Mouse (Mus musculus) stomach, embryonic 15.5 days (tissue): ENCODE results near the gene Kcmf1. TPM values are rescaled to one million over a fixed set of nuclear protein-coding genes. Genes with fewer than 3 reads are reported as not detected.

Experiments
- ATAC-seq: fragments of 200-750 bp; cut with Nextera tagmentation; 2 replicates; pipeline ENCODE4 v1.8.0; 2017; ENCODE audit warnings: low read depth, moderate number of reproducible peaks, moderate TSS enrichment; ENCODE audit not compliant: insufficient read depth, low FRiP score
- H3K27ac ChIP-seq: fragments of 300-500 bp; sonication (generic); 2 replicates; pipeline ENCODE4 v1.5.1; 2015; ENCODE audit warnings: mild to moderate bottlenecking, inconsistent platforms
- H3K27me3 ChIP-seq: fragments of 300-500 bp; sonication (generic); replicated peaks from 2 replicates; pipeline ENCODE4 v1.6.1; 2015; ENCODE audit warnings: inconsistent platforms
- H3K36me3 ChIP-seq: fragments of 300-500 bp; sonication (generic); 2 replicates; pipeline ENCODE4 v1.6.1; 2015; ENCODE audit warnings: inconsistent platforms
- H3K4me1 ChIP-seq: fragments of 300-500 bp; sonication (generic); 2 replicates; pipeline ENCODE4 v1.6.1; 2015; ENCODE audit warnings: inconsistent platforms
- H3K4me2 ChIP-seq: fragments of 300-500 bp; sonication (generic); 2 replicates; pipeline ENCODE4 v1.6.1; 2015; ENCODE audit warnings: mild to moderate bottlenecking, inconsistent platforms
- H3K4me3 ChIP-seq: fragments of 300-500 bp; sonication (generic); replicated peaks from 2 replicates; pipeline ENCODE4 v1.5.1; 2015; ENCODE audit warnings: inconsistent platforms
- H3K9ac ChIP-seq: fragments of 300-500 bp; sonication (generic); 2 replicates; pipeline ENCODE4 v1.6.1; 2015; ENCODE audit warnings: inconsistent platforms
- H3K9me3 ChIP-seq: fragments of 300-500 bp; sonication (generic); 2 replicates; pipeline ENCODE4 v1.6.1; 2016; ENCODE audit warnings: inconsistent platforms
- WGBS: fragments of 180-500 bp; shearing (Covaris S2); methylation state at CpG from one replicate; pipeline ENCODE4 v1.1.7; 2015; 5-methylcytosine and 5-hydroxymethylcytosine counted together
- polyA plus RNA-seq: library from polyadenylated mRNA; unstranded; fragments of >200 nt; fragmentation: Nextera tagmentation; extraction: Ambion mirVana; gene quantifications from 2 replicates; pipeline ENCODE4 v1.2.1, GENCODE M21; 2015

The Kcmf1 gene
- 46.2 and 50.7 TPM in 2 replicates for polyA plus RNA-seq

GRCm38 (mm10) chr6:72899781-72900681, at the start of gene Kcmf1:
Gene Kcmf1 (minus strand): TSS chr6:72899979.
- peaks cover 16% of the 10 kb centered on the region for H3K4me1 ChIP-seq

GRCm38 (mm10) chr6:72949161-72949756, 49.5 kb upstream of the Kcmf1 start:
- no peaks in the 10 kb centered on the region for H3K27me3 ChIP-seq
- ATAC-seq: no peak
- H3K9me3 ChIP-seq: no peaks in the 10 kb centered on the region
- WGBS: 66% methylated on average over 9 of the region's 9 CpGs
- no peak overlapping the region for H3K27ac ChIP-seq
- no peak overlapping the region for H3K4me3 ChIP-seq
- no peak overlapping the region for H3K9ac ChIP-seq
- no peak overlapping the region for H3K4me2 ChIP-seq
- H3K36me3 ChIP-seq: no peaks in the 10 kb centered on the region
- H3K4me1 ChIP-seq: no peaks in the 10 kb centered on the region

More at GRCm38 (mm10) chr6:72899781-72900681, at the start of gene Kcmf1:
- Histone ChIP-seq H3K9ac (peak within 1 kb of the TSS; percentile 100), H3K36me3 (no peaks in the 10 kb centered on the region), H3K27me3 (no peaks in the 10 kb centered on the region), H3K27ac (peak within 1 kb of the TSS; percentile 98), H3K9me3 (no peaks in the 10 kb centered on the region), H3K4me2 (peak within 1 kb of the TSS; percentile 77), H3K4me3 (peak within 1 kb of the TSS; percentile 95)
- under 1% methylated on average over 81 of the region's 113 CpGs for WGBS
- ATAC-seq: peak; percentile 76

DNA sequence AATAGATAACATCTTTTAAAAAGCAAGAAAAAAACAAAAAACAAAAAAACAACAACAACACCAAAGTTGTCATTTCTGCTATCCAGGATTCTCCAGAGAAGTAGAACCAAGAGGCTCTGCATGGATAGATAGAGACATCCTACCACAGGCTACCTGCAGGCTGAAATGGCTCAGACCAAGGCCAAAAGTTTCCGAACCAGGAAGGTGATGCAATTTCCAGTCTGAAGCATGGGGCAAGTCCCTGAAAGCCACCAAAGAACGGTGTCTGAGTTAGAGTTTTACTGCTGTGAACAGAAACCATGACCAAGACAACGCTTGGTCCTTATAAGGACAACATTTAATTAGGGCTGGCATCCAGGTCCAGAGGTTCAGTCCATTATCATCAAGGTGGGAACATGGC, 48.6 kb upstream of the Kcmf1 start:
- no peak for ATAC-seq
- Histone ChIP-seq H3K4me1 (no peaks in the 10 kb centered on the region), H3K9me3 (no peaks in the 10 kb centered on the region), H3K27me3 (no peaks in the 10 kb centered on the region), H3K4me3 (no peak overlapping the region), H3K9ac (no peak overlapping the region), H3K27ac (no peak overlapping the region), H3K4me2 (no peak overlapping the region), H3K36me3 (no peaks in the 10 kb centered on the region)
- 91% methylated on average over 3 of the region's 3 CpGs for WGBS

DNA sequence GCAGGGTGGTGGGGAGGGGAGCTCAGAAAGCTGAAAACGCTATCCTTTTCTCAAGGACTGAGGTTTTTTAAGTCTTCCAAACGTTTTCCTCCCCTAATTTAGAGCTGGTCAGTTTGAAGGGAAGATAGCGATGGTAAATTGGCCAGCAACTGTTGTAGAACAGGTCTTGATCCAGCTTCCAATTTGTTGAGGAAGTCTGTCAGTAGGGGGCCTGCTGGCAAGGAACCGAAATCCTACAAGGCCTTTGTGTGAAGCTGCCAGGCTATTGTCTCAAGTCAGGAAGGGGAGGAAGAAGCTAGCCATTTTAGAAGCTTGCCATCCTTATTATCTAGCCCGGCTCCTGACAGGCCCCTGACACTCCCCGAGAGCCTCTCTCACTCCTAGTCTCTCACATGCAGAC, 48.2 kb upstream of the Kcmf1 start:
- 68% methylated on average over 6 of the region's 6 CpGs for WGBS
- H3K4me2 ChIP-seq: no peak overlapping the region
- no peak for ATAC-seq

GRCm38 (mm10) chr6:72940493-72940892, 40.7 kb upstream of the Kcmf1 start:
- 8% methylated on average over 3 of the region's 3 CpGs for WGBS

More for the DNA sequence above, 48.2 kb upstream of the Kcmf1 start:
- Histone ChIP-seq H3K27ac (no peak overlapping the region), H3K27me3 (no peaks in the 10 kb centered on the region), H3K9ac (no peak overlapping the region), H3K36me3 (no peaks in the 10 kb centered on the region), H3K9me3 (no peaks in the 10 kb centered on the region), H3K4me1 (no peaks in the 10 kb centered on the region), H3K4me3 (no peak overlapping the region)

GRCm38 (mm10) chr6:72937859-72938258, 38.1 kb upstream of the Kcmf1 start:
- Histone ChIP-seq H3K36me3 (no peaks in the 10 kb centered on the region), H3K9me3 (no peaks in the 10 kb centered on the region), H3K4me3 (no peak overlapping the region), H3K4me1 (no peaks in the 10 kb centered on the region), H3K27ac (no peak overlapping the region), H3K9ac (no peak overlapping the region), H3K4me2 (no peak overlapping the region), H3K27me3 (no peaks in the 10 kb centered on the region)
- no peak for ATAC-seq
- 65% methylated on average over 5 of the region's 5 CpGs for WGBS

More at GRCm38 (mm10) chr6:72940493-72940892, 40.7 kb upstream of the Kcmf1 start:
- H3K9ac ChIP-seq: no peak overlapping the region
- H3K4me2 ChIP-seq: no peak overlapping the region
- H3K9me3 ChIP-seq: no peaks in the 10 kb centered on the region
- ATAC-seq: no peak; the same call in 1 of the 2 replicates
- no peak overlapping the region for H3K27ac ChIP-seq
- no peaks in the 10 kb centered on the region for H3K27me3 ChIP-seq
- H3K4me1 ChIP-seq: no peaks in the 10 kb centered on the region
- no peak overlapping the region for H3K4me3 ChIP-seq
- H3K36me3 ChIP-seq: no peaks in the 10 kb centered on the region

GRCm38 (mm10) chr6:72937430-72937829, 37.7 kb upstream of the Kcmf1 start:
- no peaks in the 10 kb centered on the region for H3K9me3 ChIP-seq
- H3K36me3 ChIP-seq: no peaks in the 10 kb centered on the region
- 78% methylated on average over 3 of the region's 3 CpGs for WGBS
- H3K4me3 ChIP-seq: no peak overlapping the region
- no peak for ATAC-seq
- H3K4me2 ChIP-seq: no peak overlapping the region
- H3K27me3 ChIP-seq: no peaks in the 10 kb centered on the region
- no peak overlapping the region for H3K9ac ChIP-seq
- no peak overlapping the region for H3K27ac ChIP-seq
- no peaks in the 10 kb centered on the region for H3K4me1 ChIP-seq

DNA sequence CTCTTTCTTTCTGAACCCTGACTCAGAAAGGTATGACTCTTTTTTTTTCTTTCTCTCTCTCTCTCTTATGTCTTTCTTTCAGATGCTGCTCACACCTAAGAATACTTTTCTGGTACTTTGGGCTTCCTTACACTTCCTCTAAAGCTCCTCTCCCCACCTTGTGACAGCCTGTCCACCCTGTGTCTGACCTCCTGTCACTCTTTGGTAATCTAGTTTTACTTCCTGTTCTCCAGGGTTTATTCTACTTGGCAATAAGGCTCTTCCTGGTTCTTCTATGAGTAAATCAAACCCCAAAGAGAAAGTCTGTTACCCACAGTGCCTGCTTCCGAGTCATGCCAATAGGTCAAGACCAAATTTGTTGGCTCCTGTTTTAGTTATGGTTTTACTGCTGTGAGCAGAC, 33.2 kb upstream of the Kcmf1 start:
- H3K4me1 ChIP-seq: no peaks in the 10 kb centered on the region
- no peak overlapping the region for H3K27ac ChIP-seq
- H3K4me2 ChIP-seq: no peak overlapping the region
- H3K9ac ChIP-seq: no peak overlapping the region
- WGBS: 92% methylated on average over 1 of the region's 1 CpGs
- no peak for ATAC-seq
- no peak overlapping the region for H3K4me3 ChIP-seq
- no peaks in the 10 kb centered on the region for H3K27me3 ChIP-seq
- no peaks in the 10 kb centered on the region for H3K9me3 ChIP-seq
- H3K36me3 ChIP-seq: no peaks in the 10 kb centered on the region

DNA sequence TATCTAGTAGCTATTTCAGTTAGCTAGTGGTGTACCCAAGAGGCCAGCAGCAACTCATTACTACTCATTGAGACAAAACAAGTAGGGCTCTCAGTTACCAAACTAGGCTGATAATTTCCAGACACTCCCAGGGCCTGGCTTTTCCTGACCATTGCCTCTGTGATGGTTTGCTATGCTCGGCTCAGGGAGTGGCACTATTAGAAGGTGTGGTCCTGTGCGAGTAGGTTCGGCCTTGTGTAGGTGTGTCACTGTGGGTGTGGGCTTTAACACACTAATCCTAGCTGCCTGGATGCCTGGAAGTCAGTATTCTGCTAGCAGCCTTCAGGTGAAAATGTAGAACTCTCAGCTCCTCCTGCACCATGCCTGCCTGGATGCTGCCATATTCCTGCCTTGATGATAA, 31.8 kb upstream of the Kcmf1 start:
- 67% methylated on average over 3 of the region's 3 CpGs for WGBS
- ATAC-seq: no peak
- no peak overlapping the region for H3K4me2 ChIP-seq

GRCm38 (mm10) chr6:72929795-72930398, 30.1 kb upstream of the Kcmf1 start:
- H3K27me3 ChIP-seq: no peaks in the 10 kb centered on the region
- no peaks in the 10 kb centered on the region for H3K9me3 ChIP-seq
- no peak for ATAC-seq
- H3K36me3 ChIP-seq: no peaks in the 10 kb centered on the region
- H3K4me3 ChIP-seq: no peak overlapping the region
- no peak overlapping the region for H3K4me2 ChIP-seq
- H3K9ac ChIP-seq: no peak overlapping the region
- 84% methylated on average over 4 of the region's 4 CpGs for WGBS
- no peak overlapping the region for H3K27ac ChIP-seq
- H3K4me1 ChIP-seq: peaks cover 8% of the 10 kb centered on the region

More for the DNA sequence above, 31.8 kb upstream of the Kcmf1 start:
- no peaks in the 10 kb centered on the region for H3K9me3 ChIP-seq
- H3K4me3 ChIP-seq: no peak overlapping the region
- no peak overlapping the region for H3K9ac ChIP-seq
- no peak overlapping the region for H3K27ac ChIP-seq
- H3K27me3 ChIP-seq: no peaks in the 10 kb centered on the region
- no peaks in the 10 kb centered on the region for H3K36me3 ChIP-seq
- peaks cover 7% of the 10 kb centered on the region for H3K4me1 ChIP-seq

DNA sequence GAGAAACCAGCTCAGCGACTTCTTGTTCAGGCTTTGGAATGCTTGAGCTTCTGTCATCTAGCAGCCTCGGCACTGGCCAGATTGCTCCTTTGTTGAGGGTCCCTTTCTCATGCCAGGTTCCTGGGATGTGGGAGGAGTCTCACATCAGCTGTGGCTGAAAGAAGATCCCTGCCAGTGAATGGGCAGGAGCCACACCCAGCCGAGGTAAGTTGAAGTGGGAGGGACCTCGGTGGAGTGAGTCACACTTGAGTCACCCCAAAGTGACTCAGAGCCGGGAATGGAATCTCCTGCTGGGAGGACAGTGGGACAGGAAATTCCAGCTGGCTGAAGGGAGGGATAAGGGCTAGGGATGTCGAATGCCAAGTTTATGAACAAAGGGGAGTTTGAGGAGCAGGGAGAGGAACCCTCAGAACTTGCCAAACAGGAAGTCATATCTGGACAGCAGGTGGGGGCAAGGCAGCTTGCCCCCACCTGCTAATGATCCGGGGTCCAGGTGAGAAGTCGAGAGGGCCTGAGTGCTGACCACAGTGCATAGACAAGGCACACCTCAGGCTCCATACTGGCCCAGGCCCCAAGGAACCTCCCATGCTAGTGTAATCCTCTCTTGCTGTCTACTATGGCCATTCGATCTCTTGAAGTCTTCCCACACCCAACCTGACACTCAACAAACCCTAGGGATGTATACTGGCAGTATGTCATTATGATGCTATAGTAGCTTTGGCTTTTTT, 27.1 kb upstream of the Kcmf1 start:
- Histone ChIP-seq H3K27ac (peak overlapping the region; percentile 80), H3K27me3 (no peaks in the 10 kb centered on the region), H3K36me3 (no peaks in the 10 kb centered on the region), H3K4me1 (peaks cover 8% of the 10 kb centered on the region), H3K4me3 (no peak overlapping the region), H3K9ac (no peak overlapping the region), H3K4me2 (no peak overlapping the region), H3K9me3 (no peaks in the 10 kb centered on the region)
- ATAC-seq: peak; percentile 86
- WGBS: 15% methylated on average over 9 of the region's 9 CpGs
